Mouse (Mus musculus) bone marrow, adult 2 months (tissue): ENCODE results near the gene Mical2.

Experiments
- CTCF ChIP-seq: fragments of 200-500 bp; IDR thresholded peaks from 2 replicates; pipeline ENCODE4 v1.5.1; 2011; ENCODE audit warnings: low read length, control low read depth; ENCODE audit not compliant: control insufficient read depth, insufficient read depth
- POLR2A ChIP-seq: fragments of 200-500 bp; IDR thresholded peaks from 2 replicates; pipeline ENCODE4 v1.6.1; 2011; ENCODE audit warnings: low read depth, mild to moderate bottlenecking, control low read depth, low read length, borderline replicate concordance; ENCODE audit not compliant: control insufficient read depth

- TF ChIP-seq CTCF (no peak), POLR2A (no peak)
These were observed 23.8 kb downstream of the Mical2 start for GRCm38 (mm10) chr7:112249476-112249875.
